Mouse (Mus musculus) lung, embryonic 14.5 days (tissue): ENCODE measurements around the gene Nrap. TPM values are rescaled to one million over a fixed set of nuclear protein-coding genes. Genes with fewer than 3 reads are reported as not detected.

Experiments
- ATAC-seq: fragments of 200-750 bp; cut with Nextera tagmentation; 2 replicates; pipeline ENCODE4 v1.8.0; 2017; ENCODE audit warnings: mild to moderate bottlenecking, moderate TSS enrichment, moderate library complexity; ENCODE audit not compliant: insufficient read depth
- DNase-seq: peaks from one replicate; pipeline ENCODE4 v3.0.0-alpha.2; 2015
- H3K27ac ChIP-seq: fragments of 300-500 bp; sonication (generic); 2 replicates; pipeline ENCODE4 v1.5.1; 2014; ENCODE audit warnings: low read depth, mild to moderate bottlenecking, moderate library complexity
- H3K27me3 ChIP-seq: fragments of 300-500 bp; sonication (generic); 2 replicates; pipeline ENCODE4 v1.6.1; 2014; ENCODE audit warnings: low read length, control low read depth; ENCODE audit not compliant: insufficient read depth
- H3K36me3 ChIP-seq: fragments of 300-500 bp; sonication (generic); 2 replicates; pipeline ENCODE4 v1.6.1; 2014; ENCODE audit warnings: control low read depth; ENCODE audit not compliant: insufficient read depth
- H3K4me1 ChIP-seq: fragments of 300-500 bp; sonication (generic); 2 replicates; pipeline ENCODE4 v1.6.1; 2014; ENCODE audit warnings: antibody characterized with exemption, control low read depth; ENCODE audit not compliant: insufficient read depth
- H3K4me2 ChIP-seq: fragments of 300-500 bp; sonication (generic); 2 replicates; pipeline ENCODE4 v1.6.1; 2014; ENCODE audit warnings: mild to moderate bottlenecking
- H3K4me3 ChIP-seq: fragments of 300-500 bp; sonication (generic); 2 replicates; pipeline ENCODE4 v1.5.1; 2014; ENCODE audit warnings: low read depth, low read length
- H3K9ac ChIP-seq: fragments of 300-500 bp; sonication (generic); 2 replicates; pipeline ENCODE4 v1.6.1; 2014
- H3K9me3 ChIP-seq: fragments of 300-500 bp; sonication (generic); 2 replicates; pipeline ENCODE4 v1.6.1; 2016; ENCODE audit warnings: low read depth, low read length, control low read depth
- CTCF ChIP-seq: IDR thresholded peaks from 2 replicates; pipeline ENCODE4 v1.5.1; 2016; ENCODE audit warnings: antibody characterized with exemption, low read depth
- WGBS: fragments of 180-500 bp; shearing (Covaris S2); extraction: QIAGEN DNeasy Blood & Tissue Kit; methylation state at CpG from one replicate; pipeline ENCODE4 v1.1.7; 2014; 5-methylcytosine and 5-hydroxymethylcytosine counted together
- polyA plus RNA-seq: library from polyadenylated mRNA; unstranded; fragments of >200 nt; fragmentation: Nextera tagmentation; extraction: Ambion mirVana; gene quantifications from 2 replicates; pipeline ENCODE4 v1.2.1, GENCODE M21; 2014

Gene Nrap
- polyA plus RNA-seq, 1 experiment from 2014 or later: 0.18 TPM

- H3K4me3 ChIP-seq: no peak overlapping the region
- no peaks in the 10 kb centered on the region for H3K4me1 ChIP-seq
- no peak overlapping the region for H3K9ac ChIP-seq
- no peaks in the 10 kb centered on the region for H3K27me3 ChIP-seq
- peaks cover 36% of the 10 kb centered on the region for H3K36me3 ChIP-seq
- no peak for TF ChIP-seq CTCF
- 83% methylated on average over 7 of the region's 7 CpGs for WGBS
- no peak overlapping the region for H3K27ac ChIP-seq
- no peaks in the 10 kb centered on the region; the same call in 1 of the 2 replicates for H3K9me3 ChIP-seq
- no peak overlapping the region for H3K4me2 ChIP-seq
- no peak for DNase-seq
- no peak for ATAC-seq
These were observed 16.7 kb upstream of the Nrap start for GRCm38 (mm10) chr19:56406581-56406980.

DNA sequence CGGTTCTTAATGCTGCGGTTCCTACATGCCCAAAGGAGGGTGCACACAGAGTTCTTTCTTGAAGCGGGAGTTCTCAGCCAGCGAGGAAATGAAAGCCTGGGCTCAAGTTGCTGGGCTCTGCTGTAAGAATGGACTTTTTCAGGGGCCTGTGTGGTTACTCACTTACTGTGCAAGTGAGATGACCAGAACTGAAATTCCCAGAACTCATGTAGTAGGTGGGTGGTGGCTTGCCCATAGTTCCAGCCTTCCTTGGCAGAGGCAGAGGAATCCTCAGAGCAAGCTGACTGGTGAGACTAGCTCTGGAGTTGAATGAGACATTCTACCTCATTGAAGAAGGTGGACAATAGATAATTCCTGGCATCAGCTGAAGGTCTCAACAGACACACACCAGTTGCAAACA is 16.0 kb upstream of the Nrap start:
- TF ChIP-seq CTCF: no peak
- H3K4me1 ChIP-seq: no peaks in the 10 kb centered on the region
- no peak overlapping the region for H3K4me2 ChIP-seq
- DNase-seq (no peak), ATAC-seq (no peak)
- H3K27ac ChIP-seq: no peak overlapping the region
- H3K9me3 ChIP-seq: no peaks in the 10 kb centered on the region; the same call in 1 of the 2 replicates
- H3K27me3 ChIP-seq: no peaks in the 10 kb centered on the region
- H3K9ac ChIP-seq: no peak overlapping the region
- peaks cover 36% of the 10 kb centered on the region for H3K36me3 ChIP-seq
- WGBS: 90% methylated on average over 4 of the region's 4 CpGs
- H3K4me3 ChIP-seq: no peak overlapping the region

- TF ChIP-seq CTCF: no peak
- DNase-seq: peak; percentile 11
- H3K4me1 ChIP-seq: 0 out of 2 replicates have a peak, but pooled peaks cover 6% of the 10 kb centered on the region
- ATAC-seq: no peak
- WGBS: 80% methylated on average over 6 of the region's 6 CpGs
- H3K27me3 ChIP-seq: no peaks in the 10 kb centered on the region
- no peak overlapping the region for H3K9ac ChIP-seq
- H3K27ac ChIP-seq: no peak overlapping the region
- no peaks in the 10 kb centered on the region for H3K9me3 ChIP-seq
- peaks cover 23% of the 10 kb centered on the region for H3K36me3 ChIP-seq
- no peak overlapping the region for H3K4me2 ChIP-seq
- no peak overlapping the region for H3K4me3 ChIP-seq
These were observed 12.0 kb upstream of the Nrap start for GRCm38 (mm10) chr19:56401864-56402263.

GRCm38 (mm10) chr19:56400200-56400599 is 10.4 kb upstream of the Nrap start:
- H3K4me2 ChIP-seq: no peak overlapping the region
- ATAC-seq: no peak
- 37% methylated on average over 14 of the region's 14 CpGs for WGBS
- no peak overlapping the region for H3K4me3 ChIP-seq
- TF ChIP-seq CTCF: no peak
- H3K4me1 ChIP-seq: 0 out of 2 replicates have a peak, but pooled peaks cover 6% of the 10 kb centered on the region
- peaks cover 7% of the 10 kb centered on the region; the same call in 1 of the 2 replicates for H3K27me3 ChIP-seq
- peaks cover 13% of the 10 kb centered on the region for H3K36me3 ChIP-seq
- H3K27ac ChIP-seq: no peak overlapping the region
- no peaks in the 10 kb centered on the region for H3K9me3 ChIP-seq
- DNase-seq: peak; percentile 61
- H3K9ac ChIP-seq: no peak overlapping the region

GRCm38 (mm10) chr19:56398528-56398795 is 8.6 kb upstream of the Nrap start:
- no peak overlapping the region; the same call in 1 of the 2 replicates for H3K4me3 ChIP-seq
- DNase-seq: no peak
- H3K4me1 ChIP-seq: 0 out of 2 replicates have a peak, but pooled peaks cover 6% of the 10 kb centered on the region
- peaks cover 7% of the 10 kb centered on the region; the same call in 1 of the 2 replicates for H3K27me3 ChIP-seq
- H3K4me2 ChIP-seq: peak overlapping the region; percentile 93; the same call in 1 of the 2 replicates
- no peaks in the 10 kb centered on the region for H3K9me3 ChIP-seq
- H3K27ac ChIP-seq: no peak overlapping the region
- no peak overlapping the region for H3K9ac ChIP-seq
- H3K36me3 ChIP-seq: no peaks in the 10 kb centered on the region
- no peak for TF ChIP-seq CTCF
- ATAC-seq: no peak

- Histone ChIP-seq H3K4me3 (peak overlapping the region; percentile 69), H3K36me3 (no peaks in the 10 kb centered on the region), H3K27ac (peak overlapping the region; percentile 92), H3K4me2 (peak overlapping the region; percentile 93), H3K9me3 (no peaks in the 10 kb centered on the region), H3K27me3 (peaks cover 7% of the 10 kb centered on the region; the same call in 1 of the 2 replicates), H3K9ac (peak overlapping the region; percentile 83), H3K4me1 (0 out of 2 replicates have a peak, but pooled peaks cover 6% of the 10 kb centered on the region)
- ATAC-seq (peak; percentile 7; the same call in 1 of the 2 replicates), DNase-seq (peak; percentile 23)
- WGBS: 41% methylated on average over 11 of the region's 11 CpGs
- no peak for TF ChIP-seq CTCF
These were observed 8.1 kb upstream of the Nrap start for GRCm38 (mm10) chr19:56397663-56398527.
